Mouse (Mus musculus): ENCODE measurements around the gene Hist1h3g. TPM values are rescaled to one million over a fixed set of nuclear protein-coding genes. Genes with fewer than 3 reads are reported as not detected.

Hist1h3g gene
- polyA plus RNA-seq, 3 experiments from 2014 or later = 1.5 TPM; not detected in 2

DNA sequence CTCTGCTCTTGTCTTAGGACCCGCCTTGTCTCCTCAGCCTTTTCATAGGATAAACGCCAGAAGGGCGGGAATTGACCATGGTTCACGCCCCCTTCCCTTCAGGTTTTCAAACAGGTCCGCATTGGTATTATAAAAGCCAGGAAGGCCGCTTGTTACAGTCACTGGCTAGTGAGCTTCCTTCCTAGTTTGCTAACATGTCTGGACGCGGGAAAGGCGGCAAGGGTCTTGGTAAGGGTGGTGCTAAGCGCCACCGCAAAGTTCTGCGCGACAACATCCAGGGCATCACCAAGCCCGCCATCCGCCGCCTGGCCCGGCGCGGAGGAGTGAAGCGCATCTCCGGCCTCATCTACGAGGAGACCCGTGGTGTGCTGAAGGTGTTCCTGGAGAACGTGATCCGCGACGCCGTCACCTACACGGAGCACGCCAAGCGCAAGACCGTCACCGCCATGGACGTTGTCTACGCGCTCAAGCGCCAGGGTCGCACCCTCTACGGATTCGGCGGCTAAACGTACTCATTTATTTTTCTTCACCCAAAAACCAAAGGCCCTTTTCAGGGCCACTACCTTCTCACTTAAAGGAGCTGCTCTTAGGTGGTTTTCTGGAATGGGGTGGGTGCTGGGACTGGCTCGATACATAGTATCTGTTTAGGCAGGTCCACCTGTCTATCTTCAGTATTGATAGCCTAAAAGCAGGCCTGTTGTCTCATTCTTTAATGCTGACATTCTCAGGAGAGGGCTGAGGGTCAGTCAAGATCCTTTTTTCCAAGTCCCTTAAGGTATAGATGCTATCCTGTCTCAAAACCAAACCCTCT is 46.4 kb downstream of the Hist1h3g start, which contains the start of gene Hist1h4d:
TSS of gene Hist1h4d (plus strand) at position 191 of the 811 bp plus-strand sequence.
- ATAC-seq = peak; percentile 73

DNA sequence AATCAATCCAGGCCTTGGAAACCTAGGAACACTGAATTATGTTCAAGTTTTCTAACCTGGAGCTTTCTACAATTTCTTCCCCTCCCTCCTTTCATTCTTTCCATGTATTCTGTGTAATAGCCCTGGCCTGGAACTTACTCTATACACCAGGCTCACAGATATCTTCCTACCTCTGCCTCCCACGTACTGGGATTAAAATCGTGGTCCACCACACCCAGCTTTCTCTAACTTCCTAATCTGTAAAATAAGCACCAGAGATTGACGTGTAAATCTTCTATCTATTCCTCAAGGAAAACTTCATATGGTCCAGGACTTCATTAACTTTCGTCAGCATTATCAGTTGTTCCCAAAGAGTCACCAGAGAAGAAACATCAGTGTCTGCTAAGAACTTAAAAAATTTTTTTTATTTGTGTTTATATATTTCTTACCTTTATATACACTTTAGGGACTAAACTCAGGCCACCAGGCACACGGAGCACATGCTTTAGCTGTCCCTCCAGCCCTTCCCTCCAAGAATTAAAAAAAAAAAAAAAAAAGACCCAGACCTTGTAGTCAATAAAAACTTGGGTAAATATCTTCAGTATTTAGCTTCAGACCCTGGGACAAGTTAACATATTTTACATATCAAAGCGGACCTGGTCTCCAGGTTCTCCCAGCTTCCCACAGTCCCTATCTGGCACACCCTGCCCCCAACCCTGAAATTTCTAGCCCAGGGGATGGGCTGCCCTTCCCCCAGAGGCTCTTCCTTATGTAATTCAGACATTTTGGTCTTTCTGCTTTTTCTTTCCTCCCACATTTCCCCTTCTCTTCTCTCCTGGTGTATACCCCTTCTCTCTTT is 47.2 kb downstream of the Hist1h3g start:
- ATAC-seq = no peak

DNA sequence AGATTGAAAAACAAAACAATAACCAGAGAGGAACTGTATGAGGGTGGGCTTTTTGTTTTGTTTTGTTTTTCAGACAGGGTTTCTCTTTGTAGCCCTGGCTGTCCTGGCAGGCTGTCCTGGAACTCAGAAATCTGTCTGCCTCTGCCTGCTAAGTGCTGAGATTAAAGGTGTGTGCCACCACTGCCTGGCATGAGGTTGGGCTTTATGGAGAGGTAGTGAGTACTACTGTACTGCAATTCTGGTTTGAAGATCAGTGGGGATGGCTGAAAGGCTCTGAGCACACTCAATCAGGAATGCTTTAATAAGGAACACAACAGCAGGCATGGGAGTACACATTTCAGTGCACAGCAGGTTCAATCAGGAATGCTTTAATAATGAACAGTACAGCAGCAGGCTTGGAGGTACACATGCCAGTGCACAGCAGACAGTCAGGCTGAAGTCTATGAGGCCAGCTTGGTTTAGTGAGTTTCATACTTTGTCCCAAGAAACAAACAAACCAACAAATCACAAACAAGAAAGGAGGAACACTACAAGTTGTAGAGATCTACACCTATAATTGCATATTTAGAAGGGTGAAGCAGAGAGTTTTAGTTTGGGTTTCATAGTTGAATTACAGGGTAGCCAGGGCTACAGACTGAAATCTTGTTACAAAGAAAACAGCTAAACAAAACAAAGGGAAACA is 48.3 kb downstream of the Hist1h3g start:
- no peak for ATAC-seq

GRCm38 (mm10) chr13:23584331-23584730 is 49.1 kb downstream of the Hist1h3g start:
- no peak for ATAC-seq

DNA sequence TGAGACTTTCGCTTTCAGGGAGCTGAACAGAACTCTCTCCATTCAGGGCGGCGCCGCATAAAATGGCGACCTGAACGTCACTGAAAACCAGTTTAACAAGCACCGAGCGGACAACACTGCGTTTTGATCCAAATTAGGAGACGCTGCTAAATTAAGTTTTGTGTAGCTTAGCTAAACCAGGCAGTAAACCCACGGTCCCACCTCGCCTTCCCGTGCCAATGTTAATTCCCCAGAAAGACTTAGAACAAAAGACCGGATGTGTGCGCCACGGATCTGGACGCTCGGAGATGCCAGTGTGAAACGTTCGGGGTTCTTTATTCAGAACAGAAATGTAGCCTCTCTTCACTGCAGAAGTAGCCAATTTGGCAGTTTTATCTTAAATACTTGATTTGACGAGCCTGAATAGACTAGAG is 49.8 kb downstream of the Hist1h3g start:
- peak; percentile 36 for ATAC-seq

Other genes starting within 250 kb of the Hist1h3g start
- gene Zfp322a, start 166.2 kb upstream of the Hist1h3g start, polyA plus RNA-seq (2017; shearing (Covaris generic)) = 10 to 100 TPM; 28.6 to 33.1 (median 30.2) TPM
- gene Abt1, start 111.6 kb upstream of the Hist1h3g start, polyA plus RNA-seq (2017; shearing (Covaris generic)) = 10 to 100 TPM; 11.3 to 13.4 (median 12.2) TPM
- not detected for gene Btn1a1, start 69.5 kb upstream of the Hist1h3g start, polyA plus RNA-seq (2017; shearing (Covaris generic))
- not detected for gene Btn2a2, start 46.6 kb upstream of the Hist1h3g start, polyA plus RNA-seq (2017; shearing (Covaris generic))
- 1 to 10 TPM; 3.9 to 8.3 (median 7.0) TPM for gene Hist1h4h, start 4.4 kb upstream of the Hist1h3g start, polyA plus RNA-seq (2017; shearing (Covaris generic))
- gene Hist1h2af, start 1.5 kb upstream of the Hist1h3g start, polyA plus RNA-seq (2017; shearing (Covaris generic)) = not detected
- under 1 TPM in 2 of 3 experiments, not detected in 1; 0.38 to 0.89 TPM for gene Hist1h2bh, start 8.0 kb downstream of the Hist1h3g start, polyA plus RNA-seq (2017; shearing (Covaris generic))
- 1 to 10 TPM in 1 of 3 experiments, under 1 TPM in 2; 0.73 to 1.5 (median 0.74) TPM for gene Hist1h3f, start 8.6 kb downstream of the Hist1h3g start, polyA plus RNA-seq (2017; shearing (Covaris generic))
- 1 to 10 TPM in 1 of 3 experiments, not detected in 2; 3.2 TPM for gene Hist1h4f, start 16.2 kb downstream of the Hist1h3g start, polyA plus RNA-seq (2017; shearing (Covaris generic))
- under 1 TPM; 0.20 to 0.36 (median 0.34) TPM for gene Hist1h1d, start 17.8 kb downstream of the Hist1h3g start, polyA plus RNA-seq (2017; shearing (Covaris generic))
- 1 to 10 TPM in 2 of 3 experiments, under 1 TPM in 1; 0.89 to 4.0 (median 4.0) TPM for gene Hist1h3e, start 26.9 kb downstream of the Hist1h3g start, polyA plus RNA-seq (2017; shearing (Covaris generic))
- gene Hist1h2ae, start 35.8 kb downstream of the Hist1h3g start, polyA plus RNA-seq (2017; shearing (Covaris generic)) = 100 to 1,000 TPM in 1 of 3 experiments, 10 to 100 TPM in 1, 1 to 10 TPM in 1; 5.9 to 223 (median 14.6) TPM
- 10 to 100 TPM in 1 of 3 experiments, 1 to 10 TPM in 2; 2.4 to 13.2 (median 9.8) TPM for gene Hist1h2bg, start 36.0 kb downstream of the Hist1h3g start, polyA plus RNA-seq (2017; shearing (Covaris generic))
- gene Hist1h2bf, start 38.8 kb downstream of the Hist1h3g start, polyA plus RNA-seq (2017; shearing (Covaris generic)) = not detected
- under 1 TPM in 1 of 3 experiments, not detected in 2; 0.99 TPM for gene Hist1h2ad, start 39.0 kb downstream of the Hist1h3g start, polyA plus RNA-seq (2017; shearing (Covaris generic))
- gene Hist1h3d, start 40.3 kb downstream of the Hist1h3g start, polyA plus RNA-seq (2017; shearing (Covaris generic)) = 1 to 10 TPM in 1 of 3 experiments, under 1 TPM in 1, not detected in 1; 0.56 to 1.3 TPM
- 10 to 100 TPM; 20.7 to 55.4 (median 27.7) TPM for gene Hist1h4d, start 46.2 kb downstream of the Hist1h3g start, polyA plus RNA-seq (2017; shearing (Covaris generic))
- 1 to 10 TPM in 2 of 3 experiments, under 1 TPM in 1; 0.92 to 3.6 (median 3.0) TPM for gene Hist1h2be, start 85.7 kb downstream of the Hist1h3g start, polyA plus RNA-seq (2017; shearing (Covaris generic))
- 10 to 100 TPM in 1 of 3 experiments, 1 to 10 TPM in 2; 6.7 to 25.3 (median 9.4) TPM for gene Hist1h1e, start 87.1 kb downstream of the Hist1h3g start, polyA plus RNA-seq (2017; shearing (Covaris generic))
- under 1 TPM; 0.43 to 0.47 (median 0.47) TPM for gene Hist1h2ac, start 148.5 kb downstream of the Hist1h3g start, polyA plus RNA-seq (2017; shearing (Covaris generic))
- 1 to 10 TPM in 2 of 3 experiments, under 1 TPM in 1; 0.52 to 3.6 (median 3.3) TPM for gene Hist1h2bc, start 148.8 kb downstream of the Hist1h3g start, polyA plus RNA-seq (2017; shearing (Covaris generic))
- gene Hist1h1t, start 160.4 kb downstream of the Hist1h3g start, polyA plus RNA-seq (2017; shearing (Covaris generic)) = not detected
- 1 to 10 TPM; 2.1 to 9.3 (median 4.2) TPM for gene Hist1h4c, start 163.0 kb downstream of the Hist1h3g start, polyA plus RNA-seq (2017; shearing (Covaris generic))
- gene Hfe, start 175.4 kb downstream of the Hist1h3g start, polyA plus RNA-seq (2017; shearing (Covaris generic)) = 1 to 10 TPM in 1 of 3 experiments, under 1 TPM in 1, not detected in 1; 0.32 to 1.7 TPM
- gene Hist1h1c, start 203.4 kb downstream of the Hist1h3g start, polyA plus RNA-seq (2017; shearing (Covaris generic)) = 10 to 100 TPM in 2 of 3 experiments, 1 to 10 TPM in 1; 8.7 to 14.8 (median 11.1) TPM
- gene Hist1h3c, start 210.2 kb downstream of the Hist1h3g start, polyA plus RNA-seq (2017; shearing (Covaris generic)) = 1 to 10 TPM in 1 of 3 experiments, not detected in 2; 2.5 TPM
- 1 to 10 TPM in 2 of 3 experiments, not detected in 1; 2.5 to 2.8 TPM for gene Hist1h2bb, start 211.3 kb downstream of the Hist1h3g start, polyA plus RNA-seq (2017; shearing (Covaris generic))
- 10 to 100 TPM in 1 of 3 experiments, not detected in 2; 14.8 TPM for gene Hist1h2ab, start 215.7 kb downstream of the Hist1h3g start, polyA plus RNA-seq (2017; shearing (Covaris generic))
- 1 to 10 TPM in 1 of 3 experiments, not detected in 2; 1.1 TPM for gene Hist1h3b, start 216.8 kb downstream of the Hist1h3g start, polyA plus RNA-seq (2017; shearing (Covaris generic))
- 10 to 100 TPM in 1 of 3 experiments, 1 to 10 TPM in 1, not detected in 1; 4.1 to 20.2 TPM for gene Hist1h4b, start 221.6 kb downstream of the Hist1h3g start, polyA plus RNA-seq (2017; shearing (Covaris generic))
- 1 to 10 TPM in 1 of 3 experiments, not detected in 2; 3.1 TPM for gene Hist1h4a, start 225.8 kb downstream of the Hist1h3g start, polyA plus RNA-seq (2017; shearing (Covaris generic))
- 1 to 10 TPM in 1 of 3 experiments, not detected in 2; 1.6 TPM for gene Hist1h3a, start 227.0 kb downstream of the Hist1h3g start, polyA plus RNA-seq (2017; shearing (Covaris generic))
- gene Hist1h1a, start 228.2 kb downstream of the Hist1h3g start, polyA plus RNA-seq (2017; shearing (Covaris generic)) = 1 to 10 TPM; 2.5 to 6.1 (median 3.4) TPM
- not detected for gene Trim38, start 234.5 kb downstream of the Hist1h3g start, polyA plus RNA-seq (2017; shearing (Covaris generic))